Mouse (Mus musculus) midbrain, embryonic 15.5 days (tissue): ENCODE measurements around the gene Ctnnal1. TPM values are rescaled to one million over a fixed set of nuclear protein-coding genes. Genes with fewer than 3 reads are reported as not detected.

Experiments
- ATAC-seq: fragments of 200-750 bp; cut with Nextera tagmentation; replicated peaks from 2 replicates; pipeline ENCODE4 v1.8.0; 2017; ENCODE audit warnings: moderate TSS enrichment
- H3K27ac ChIP-seq: fragments of 300-500 bp; sonication (generic); 2 replicates; pipeline ENCODE4 v1.5.1; 2015; ENCODE audit warnings: mild to moderate bottlenecking, inconsistent platforms
- H3K27me3 ChIP-seq: fragments of 300-500 bp; sonication (generic); replicated peaks from 2 replicates; pipeline ENCODE4 v1.6.1; 2015; ENCODE audit warnings: inconsistent platforms
- H3K36me3 ChIP-seq: fragments of 300-500 bp; sonication (generic); replicated peaks from 2 replicates; pipeline ENCODE4 v1.6.1; 2015; ENCODE audit warnings: inconsistent platforms
- H3K4me1 ChIP-seq: fragments of 300-500 bp; sonication (generic); 2 replicates; pipeline ENCODE4 v1.6.1; 2015; ENCODE audit warnings: inconsistent platforms
- H3K4me2 ChIP-seq: fragments of 300-500 bp; sonication (generic); 2 replicates; pipeline ENCODE4 v1.6.1; 2015; ENCODE audit warnings: inconsistent platforms, mild to moderate bottlenecking, moderate library complexity
- H3K4me3 ChIP-seq: fragments of 300-500 bp; sonication (generic); 2 replicates; pipeline ENCODE4 v1.5.1; 2015; ENCODE audit warnings: mild to moderate bottlenecking, inconsistent platforms
- H3K9ac ChIP-seq: fragments of 300-500 bp; sonication (generic); 2 replicates; pipeline ENCODE4 v1.6.1; 2015; ENCODE audit warnings: mild to moderate bottlenecking, inconsistent platforms
- H3K9me3 ChIP-seq: fragments of 300-500 bp; sonication (generic); 2 replicates; pipeline ENCODE4 v1.6.1; 2016; ENCODE audit warnings: inconsistent platforms
- WGBS: fragments of 180-500 bp; shearing (Covaris S2); methylation state at CpG from one replicate; pipeline ENCODE4 v1.1.7; 2015; ENCODE audit warnings: mixed read lengths; 5-methylcytosine and 5-hydroxymethylcytosine counted together
- microRNA counts: library from miRNA; unstranded; fragments of <30 nt; microRNA quantifications from one replicate; lab custom pipeline; 2016
- microRNA-seq: library from miRNA; unstranded; fragments of <30 nt; microRNA quantifications from one replicate; pipeline ENCODE4, GENCODE M21; 2016
- polyA plus RNA-seq: library from polyadenylated mRNA; unstranded; fragments of >200 nt; fragmentation: Nextera tagmentation; extraction: Ambion mirVana; gene quantifications from 2 replicates; pipeline ENCODE4 v1.2.1, GENCODE M21; 2015

Ctnnal1 gene
- polyA plus RNA-seq, 1 experiment from 2014 or later: 14.0 TPM

- Histone ChIP-seq H3K9me3 (no peaks in the 10 kb centered on the region), H3K4me1 (no peaks in the 10 kb centered on the region), H3K9ac (no peak overlapping the region), H3K27me3 (no peaks in the 10 kb centered on the region), H3K4me3 (no peak overlapping the region), H3K27ac (no peak overlapping the region), H3K36me3 (peaks cover 57% of the 10 kb centered on the region), H3K4me2 (no peak overlapping the region)
- 81% methylated on average over 5 of the region's 5 CpGs for WGBS
- no peak for ATAC-seq
Observed at GRCm38 (mm10) chr4:56767861-56768284, 97.1 kb downstream of the Ctnnal1 start.

MicroRNAs within 50 kb of the gene (microRNA counts, 519-probe panel; counts per million panel counts)
- 2,852 counts per million, percentile 63 among the panel's probes with 10 or more counts for microRNA mmu-miR-32 (lab: Ali Mortazavi, UCI)

Small RNA genes within 50 kb of the gene (microRNA-seq; reads per million reads assigned to microRNA genes)
- 152 reads per million, percentile 58 among the genes with 10 or more reads in this experiment for gene Mir32

Other genes starting within 250 kb of the Ctnnal1 start
- gene Gm26657, start 125.1 kb downstream of the Ctnnal1 start, polyA plus RNA-seq: not detected in 2 replicates
- gene Actl7b, start 123.7 kb downstream of the Ctnnal1 start, polyA plus RNA-seq: not detected in 2 replicates
- not detected in 2 replicates for gene Actl7a, start 121.8 kb downstream of the Ctnnal1 start, polyA plus RNA-seq
- 66.6 and 71.0 TPM in 2 replicates for gene Elp1, start 62.9 kb downstream of the Ctnnal1 start, polyA plus RNA-seq
- 15.5 and 18.0 TPM in 2 replicates for gene Fam206a, start 62.8 kb downstream of the Ctnnal1 start, polyA plus RNA-seq
- gene Tmem245, start 82.2 kb upstream of the Ctnnal1 start, polyA plus RNA-seq: 10.4 and 12.5 TPM in 2 replicates
- gene Frrs1l, start 125.2 kb upstream of the Ctnnal1 start, polyA plus RNA-seq: 19.5 and 21.8 TPM in 2 replicates